Mouse (Mus musculus) telencephalon, adult 2 months (tissue): Measurements from ENCODE around the gene Cyp27b1.

Experiments used
- DNase-seq: peaks from one replicate; pipeline ENCODE4 v3.0.0-alpha.2; 2011; ENCODE audit warnings: low read depth, low spot score

Gene Cyp27b1

GRCm38 (mm10) chr10:127047954-127048353 is at the start of gene Cyp27b1:
TSS of gene Cyp27b1 (plus strand) at chr10:127048250.
- no peak for DNase-seq

DNA sequence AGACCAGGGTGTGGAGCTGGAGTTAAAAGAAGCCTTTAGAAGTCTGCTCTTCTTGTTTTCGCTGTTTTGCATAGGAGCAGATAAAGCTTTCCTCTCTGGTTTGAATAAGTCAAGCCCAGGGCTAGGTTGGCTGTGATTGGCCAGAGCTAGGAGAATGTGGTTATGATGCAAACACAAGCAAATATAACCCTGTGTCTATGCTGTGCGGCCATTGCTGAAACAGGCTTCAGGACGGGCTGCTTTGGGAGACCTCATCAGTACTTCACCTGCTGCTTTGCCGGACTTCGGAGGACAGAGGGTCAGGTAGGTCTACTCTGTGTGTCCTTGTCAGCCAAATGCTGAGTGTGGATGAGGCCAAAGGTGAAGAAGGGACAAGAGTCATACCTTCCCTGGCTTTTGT is 47.5 kb upstream of the Cyp27b1 start, which contains the start of gene Avil:
Avil (plus strand) TSS at position 181 of the 400 bp plus-strand sequence.
- DNase-seq: no peak

- DNase-seq: no peak
Observed at GRCm38 (mm10) chr10:127001297-127001696, 46.8 kb upstream of the Cyp27b1 start.

GRCm38 (mm10) chr10:127002056-127002455 is 46.0 kb upstream of the Cyp27b1 start:
- DNase-seq: no peak

DNA sequence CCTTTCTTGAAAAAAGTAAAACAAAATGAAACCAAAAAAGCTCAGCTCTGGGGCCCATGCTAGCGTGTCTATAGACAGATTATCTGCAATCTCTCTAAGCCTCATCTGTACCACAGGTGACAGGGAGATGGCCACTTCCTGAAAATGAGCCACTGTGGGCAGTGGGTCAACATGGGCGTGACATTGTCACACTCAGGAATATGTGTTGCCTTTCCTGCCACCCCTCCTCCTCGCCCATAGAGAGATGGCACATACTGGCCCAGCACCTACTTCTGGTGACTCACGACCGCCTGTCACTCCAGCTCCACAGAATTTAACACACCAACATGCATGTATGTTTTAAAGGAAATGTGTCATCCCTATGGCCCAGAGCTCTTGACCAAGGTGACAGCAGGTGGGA is 45.3 kb upstream of the Cyp27b1 start:
- no peak for DNase-seq

- no peak for DNase-seq
Observed at GRCm38 (mm10) chr10:127003334-127003733, 44.7 kb upstream of the Cyp27b1 start.

GRCm38 (mm10) chr10:127003806-127004205 is 44.2 kb upstream of the Cyp27b1 start:
- no peak for DNase-seq

DNA sequence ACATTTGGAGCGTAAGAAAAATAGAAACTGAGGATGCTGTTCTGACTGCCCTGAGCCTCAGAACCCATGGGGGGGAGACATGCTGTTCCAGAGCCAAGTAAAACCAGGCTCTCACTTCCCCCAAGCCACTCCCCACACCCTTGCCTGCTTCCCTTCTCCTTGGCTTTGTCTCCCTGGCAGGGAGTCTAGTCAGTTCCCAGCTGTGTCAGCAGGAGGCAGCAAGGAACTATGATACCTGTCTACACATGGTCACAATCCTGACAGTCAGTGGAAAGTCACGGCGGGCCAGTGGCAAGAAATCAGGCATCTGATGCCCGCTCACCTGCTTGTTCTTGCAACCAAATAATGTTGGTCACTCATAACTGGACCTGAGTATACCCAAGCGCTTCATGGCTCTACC is 31.6 kb upstream of the Cyp27b1 start:
- no peak for DNase-seq

DNA sequence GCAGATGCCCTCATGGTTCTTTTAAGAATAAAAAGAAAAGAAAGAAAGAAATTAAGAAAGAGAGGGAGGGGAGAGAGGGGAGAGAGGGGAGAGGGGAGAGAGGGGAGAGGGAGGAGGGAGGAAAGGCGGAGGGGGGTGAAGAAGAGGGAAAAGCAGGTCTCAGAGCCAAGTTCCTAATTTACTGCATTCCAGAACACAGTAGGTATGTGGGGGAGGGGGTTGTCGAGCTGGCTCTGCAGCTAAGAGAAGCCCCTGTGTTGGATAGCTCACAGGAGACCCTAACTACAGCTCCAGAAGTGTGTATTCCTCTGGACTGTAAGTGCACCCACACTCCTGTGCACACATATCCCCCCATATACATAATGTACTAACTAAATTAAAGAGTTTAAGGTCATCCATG is 31.0 kb upstream of the Cyp27b1 start:
- DNase-seq: no peak

- DNase-seq: no peak
Observed at GRCm38 (mm10) chr10:127018422-127018821, 29.6 kb upstream of the Cyp27b1 start.

DNA sequence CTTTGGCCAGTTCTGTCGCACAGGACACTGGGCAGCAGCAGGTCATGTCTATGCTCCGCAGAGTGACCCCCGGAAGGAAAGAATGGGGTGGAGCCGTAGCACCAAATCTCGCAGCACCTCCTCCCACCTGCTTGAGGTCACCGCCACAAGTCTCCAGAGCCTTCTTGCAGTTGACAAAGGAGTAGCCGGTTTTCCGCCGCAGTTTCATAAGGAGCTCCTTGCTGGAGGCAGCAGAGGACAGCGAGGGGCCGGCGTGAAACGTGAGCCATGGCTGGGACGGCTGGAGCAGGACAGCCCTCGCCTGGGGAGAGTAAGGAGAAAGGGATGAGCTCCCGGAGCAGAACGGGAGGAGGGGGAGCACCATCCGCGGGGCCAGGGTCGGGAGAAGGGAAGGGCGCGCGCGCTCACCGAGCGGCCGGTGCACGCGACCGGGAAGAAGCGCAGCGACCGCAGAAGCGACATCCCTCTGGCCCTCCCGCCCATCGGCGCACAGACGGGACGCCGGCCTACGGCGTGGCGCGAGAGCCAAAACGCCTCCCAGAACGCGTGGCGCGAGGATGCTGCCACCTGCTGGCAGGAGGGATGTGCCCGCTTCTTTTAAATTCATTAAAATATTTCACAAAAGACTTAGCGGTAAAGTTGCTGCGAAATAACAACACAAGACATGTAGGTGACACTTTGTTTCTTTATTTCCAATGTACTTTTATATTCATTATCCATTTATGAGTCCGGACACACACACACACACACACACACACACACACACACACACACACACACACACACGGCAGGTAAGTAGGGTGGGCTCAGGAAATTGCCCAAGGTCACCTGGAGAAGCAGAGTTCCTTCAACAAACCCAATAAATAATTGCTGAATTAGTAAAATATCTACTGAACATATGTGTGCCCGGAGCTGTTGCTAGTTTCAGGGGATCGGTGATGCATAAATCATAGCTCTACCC is 17.4 kb upstream of the Cyp27b1 start, which contains the start of gene Tsfm:
Tsfm (minus strand) TSS at position 505 of the 961 bp plus-strand sequence.
- DNase-seq: peak; percentile 84

GRCm38 (mm10) chr10:127033301-127033741 is 14.7 kb upstream of the Cyp27b1 start:
- DNase-seq: no peak

DNA sequence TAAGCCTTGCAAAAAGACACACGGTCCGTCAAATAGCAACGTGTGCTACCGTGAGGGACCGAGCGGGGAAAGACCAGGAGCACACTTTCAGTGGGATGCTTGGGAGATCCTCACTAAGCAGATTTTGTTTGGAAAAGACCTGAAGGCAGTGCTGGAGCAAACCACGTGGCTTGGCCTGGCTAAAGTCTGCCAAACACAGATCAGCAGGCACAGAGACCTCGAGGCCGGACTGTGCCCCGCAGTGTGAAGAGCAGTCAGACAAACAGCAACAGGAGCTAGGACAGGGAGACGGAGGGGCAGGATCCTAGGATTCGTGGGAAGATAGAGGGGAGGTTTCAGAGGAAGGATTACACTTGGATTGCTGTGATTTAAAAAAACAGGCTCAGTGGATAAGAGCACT is 11.8 kb upstream of the Cyp27b1 start:
- DNase-seq: no peak

GRCm38 (mm10) chr10:127037641-127038040 is 10.4 kb upstream of the Cyp27b1 start:
- DNase-seq: no peak

GRCm38 (mm10) chr10:127040569-127041214 is 7.4 kb upstream of the Cyp27b1 start:
- no peak for DNase-seq

GRCm38 (mm10) chr10:127041274-127041766 is 6.7 kb upstream of the Cyp27b1 start, which contains the start of the genes Mettl1 and Eef1akmt3:
TSS of gene Mettl1 (plus strand) at chr10:127041414.
TSS of gene Eef1akmt3 (minus strand) at chr10:127041513.
- DNase-seq: no peak

GRCm38 (mm10) chr10:127041774-127042338 is 6.2 kb upstream of the Cyp27b1 start:
- no peak for DNase-seq

GRCm38 (mm10) chr10:127042468-127043115 is 5.5 kb upstream of the Cyp27b1 start:
- no peak for DNase-seq

GRCm38 (mm10) chr10:127043187-127043586 is 4.9 kb upstream of the Cyp27b1 start:
- no peak for DNase-seq

GRCm38 (mm10) chr10:127048608-127049394 is 751 bp downstream of the Cyp27b1 start:
- DNase-seq: no peak
